Mouse (Mus musculus) c-Kit-positive CD71-negative TER-119-negative erythroid progenitor cells, embryonic 14.5 days (primary cell): ENCODE measurements around the gene Iah1.

ENCODE experiments used
- DNase-seq: peaks from one replicate; pipeline ENCODE4 v3.0.0-alpha.2; 2013; ENCODE audit warnings: low read depth

Gene Iah1

GRCm38 (mm10) chr12:21315923-21316868 lies at the start of gene Iah1:
Gene Iah1, plus strand, starts transcription at chr12:21316389.
- DNase-seq = peak; percentile 67

DNA sequence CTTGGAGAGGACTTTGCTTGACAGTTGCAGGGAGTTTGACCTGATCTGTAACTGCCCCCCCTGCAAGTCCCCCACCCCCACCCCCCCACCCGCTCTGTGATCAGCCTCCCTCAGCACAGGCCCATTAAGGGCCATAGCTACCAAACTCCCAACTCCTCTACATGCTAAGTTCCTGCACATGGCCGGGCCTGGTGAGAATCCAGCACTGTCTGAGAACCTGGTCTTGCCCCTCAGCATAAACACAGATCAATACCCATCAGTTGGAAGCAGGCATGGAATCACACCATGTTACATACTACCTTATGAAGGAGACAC lies 49.4 kb upstream of the Iah1 start:
- DNase-seq = no peak

GRCm38 (mm10) chr12:21268083-21268616 lies 48.0 kb upstream of the Iah1 start:
- DNase-seq = no peak

DNA sequence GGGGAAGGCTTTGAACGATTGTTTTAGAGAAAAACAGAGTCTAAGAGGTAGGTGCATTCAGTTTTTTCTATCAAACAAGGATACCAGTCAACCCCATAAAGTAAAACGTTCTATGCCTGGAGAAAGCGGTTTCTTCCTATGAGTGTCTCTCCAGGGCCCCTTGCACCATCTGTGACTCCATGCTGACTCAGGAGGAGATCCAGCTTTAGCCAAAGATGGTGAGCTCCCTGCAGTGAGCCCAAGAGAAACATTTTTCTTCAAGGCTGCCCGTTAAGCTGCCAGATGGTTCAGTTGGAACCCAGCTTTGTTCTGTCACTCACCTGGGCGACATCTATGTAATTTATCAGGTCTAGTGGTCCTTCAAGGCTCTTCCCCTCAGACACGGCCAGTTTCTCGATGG lies 41.7 kb upstream of the Iah1 start:
- no peak for DNase-seq

DNA sequence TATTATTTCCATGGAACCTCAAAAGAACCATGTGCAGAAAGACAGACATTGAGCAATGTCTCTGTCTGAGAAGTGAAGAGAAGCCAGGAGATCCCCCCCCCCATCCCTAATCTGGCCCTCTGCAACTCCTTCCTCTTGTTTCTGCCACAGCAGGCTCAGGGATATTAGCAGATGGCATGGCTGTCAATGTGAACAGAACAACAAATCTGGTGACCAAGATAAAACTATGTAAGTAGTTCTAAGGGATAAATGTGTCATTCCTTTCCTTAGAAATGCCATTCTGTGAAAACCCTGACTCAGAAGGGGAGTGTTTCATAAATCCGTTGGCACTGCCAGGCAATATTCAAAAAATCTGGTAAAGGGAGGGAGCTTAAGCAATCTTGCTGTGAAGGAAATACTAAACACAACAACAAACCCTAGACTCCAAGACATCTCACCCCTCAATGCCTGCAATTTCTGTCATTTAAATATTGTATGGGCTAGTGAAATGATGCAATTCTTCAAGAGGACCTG lies 38.8 kb upstream of the Iah1 start:
- no peak for DNase-seq

GRCm38 (mm10) chr12:21284761-21285441 lies 31.3 kb upstream of the Iah1 start, which contains the start of gene Cpsf3:
Gene Cpsf3, plus strand, starts transcription at chr12:21285391.
- DNase-seq = no peak

DNA sequence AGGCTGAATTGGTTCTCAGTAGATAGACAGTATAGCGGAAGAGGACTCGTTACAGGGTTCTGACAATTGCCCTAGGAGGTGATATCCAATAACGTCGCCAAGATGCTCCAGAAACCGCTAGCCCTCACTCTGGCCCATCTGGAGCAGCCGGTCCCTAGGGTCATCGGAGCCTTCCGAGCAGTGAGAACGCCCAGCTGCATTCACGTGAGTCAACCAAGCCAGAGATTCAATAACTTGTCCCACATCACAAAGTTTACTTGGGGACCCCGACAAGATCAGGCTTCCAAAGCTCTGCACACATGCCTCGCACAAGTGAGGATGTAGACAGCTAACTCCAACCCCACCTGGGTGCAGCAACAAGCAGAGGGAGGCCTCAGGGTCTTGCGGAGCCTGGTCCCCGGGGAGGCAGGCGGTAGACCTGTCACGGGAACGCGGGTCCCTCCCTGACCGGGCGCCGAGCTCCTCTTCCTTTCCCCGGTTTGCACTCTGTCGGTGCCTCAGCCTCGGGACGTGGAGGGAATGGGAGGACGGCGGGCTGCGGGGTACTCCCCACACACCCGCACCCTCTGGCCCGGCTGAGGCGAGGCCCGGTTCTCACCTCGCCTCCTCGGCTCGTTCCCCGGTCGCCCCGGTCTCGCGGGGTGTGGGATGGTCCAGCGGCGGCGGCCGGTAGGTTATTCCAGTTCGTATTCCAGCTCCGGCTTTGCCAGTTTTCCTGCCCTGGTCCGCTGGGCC lies 30.5 kb upstream of the Iah1 start:
- DNase-seq = peak; percentile 9

- DNase-seq = peak; percentile 98
Observed at GRCm38 (mm10) chr12:21286243-21286622, 30.0 kb upstream of the Iah1 start, which contains the start of gene Itgb1bp1. Gene Itgb1bp1, minus strand, starts transcription at chr12:21286284.

- peak; percentile 23 for DNase-seq
Observed at GRCm38 (mm10) chr12:21286712-21287650, 29.2 kb upstream of the Iah1 start.

DNA sequence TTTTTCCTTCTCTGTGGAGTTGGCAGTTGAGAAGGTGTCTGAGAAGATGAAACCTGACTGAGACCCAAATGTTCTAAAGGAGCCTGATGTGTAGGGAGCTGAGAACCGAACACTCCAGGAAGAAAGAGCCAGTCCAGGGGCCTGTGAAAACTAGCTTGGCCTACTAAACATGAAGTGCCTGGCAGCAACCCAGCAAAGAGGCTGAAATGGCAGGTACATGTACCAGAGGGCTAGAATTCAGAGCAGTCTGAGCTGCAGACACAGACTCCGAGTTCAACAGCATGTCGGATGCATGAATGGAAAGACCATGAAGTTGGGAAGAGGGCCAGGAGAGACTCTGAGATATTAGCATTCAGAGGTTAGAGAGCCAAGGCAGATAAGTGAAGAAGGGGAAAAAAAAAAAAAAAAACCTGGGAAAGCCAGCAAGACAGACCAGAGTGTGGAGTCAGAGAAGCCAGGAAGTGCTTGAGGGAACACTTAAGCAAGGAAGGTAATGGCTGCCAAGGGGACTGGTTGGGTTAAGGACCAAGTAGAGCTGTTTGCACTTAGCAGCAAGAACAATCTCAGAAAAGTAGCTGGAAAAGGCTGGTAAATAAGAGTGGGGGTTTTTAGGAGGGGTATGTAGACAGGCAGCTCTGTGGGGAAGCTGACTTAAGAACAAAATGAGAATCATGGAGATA lies 27.3 kb upstream of the Iah1 start:
- no peak for DNase-seq

GRCm38 (mm10) chr12:21289651-21290050 lies 26.5 kb upstream of the Iah1 start:
- no peak for DNase-seq

DNA sequence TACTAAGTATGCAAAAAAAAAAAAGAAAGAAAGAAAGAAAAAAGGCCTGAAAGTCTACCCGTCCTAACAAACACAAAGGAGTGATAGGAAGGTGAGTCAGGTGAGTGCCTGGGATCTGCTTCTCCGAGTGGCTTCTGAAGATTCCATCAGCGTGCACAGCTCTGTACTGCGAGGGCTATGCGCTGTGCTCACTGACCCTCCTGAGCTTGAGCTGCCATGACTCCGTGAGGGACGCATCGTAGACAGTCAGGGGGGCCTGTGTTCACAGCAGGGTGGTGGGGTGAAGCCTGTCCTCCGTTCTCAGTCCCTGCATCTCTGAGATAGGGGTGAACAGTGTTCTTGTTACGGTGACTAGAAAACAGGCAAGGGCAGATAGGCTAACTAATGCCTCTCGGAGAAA lies 17.3 kb upstream of the Iah1 start:
- DNase-seq = no peak

- DNase-seq = no peak
Observed at GRCm38 (mm10) chr12:21301324-21301723, 14.9 kb upstream of the Iah1 start.

DNA sequence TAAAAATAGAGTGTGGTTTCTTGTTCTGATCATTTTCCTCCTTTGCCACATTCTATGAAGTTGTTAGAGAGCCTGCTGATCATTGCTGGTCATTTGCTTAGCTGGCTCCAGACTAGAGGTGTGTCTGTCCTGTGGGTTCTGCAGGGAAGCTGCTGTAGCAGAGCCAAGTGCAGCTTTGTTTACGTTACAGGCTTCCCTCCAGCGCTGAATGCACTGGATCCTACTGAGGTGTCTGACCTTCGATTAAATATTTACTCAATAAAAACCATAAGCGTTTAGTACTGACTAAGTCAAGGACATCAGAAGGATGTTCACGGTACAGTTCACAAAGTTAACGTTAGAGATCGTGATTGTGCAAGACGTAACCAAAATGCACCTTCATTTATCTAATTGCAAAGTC lies 14.3 kb upstream of the Iah1 start:
- no peak for DNase-seq

DNA sequence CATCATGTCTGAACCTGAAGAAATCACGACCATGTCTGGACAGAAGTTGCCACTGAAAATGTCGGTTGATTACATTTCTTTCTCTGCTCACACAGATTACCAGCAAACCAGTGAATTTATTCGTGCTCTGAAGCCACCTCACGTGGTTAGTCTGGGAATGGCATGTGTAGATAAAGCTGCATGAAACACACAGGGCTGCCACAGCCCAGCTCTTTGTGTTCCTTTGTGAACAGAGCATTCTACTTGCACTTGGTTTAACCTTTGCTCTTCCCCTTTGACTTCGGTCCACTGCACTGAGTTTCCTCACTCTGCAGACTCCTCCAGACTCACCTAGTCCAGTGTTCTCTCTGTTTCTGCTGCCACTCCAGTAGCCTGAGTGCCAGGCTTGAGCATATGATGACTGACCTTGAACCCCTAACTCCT lies 13.8 kb upstream of the Iah1 start:
- no peak for DNase-seq

DNA sequence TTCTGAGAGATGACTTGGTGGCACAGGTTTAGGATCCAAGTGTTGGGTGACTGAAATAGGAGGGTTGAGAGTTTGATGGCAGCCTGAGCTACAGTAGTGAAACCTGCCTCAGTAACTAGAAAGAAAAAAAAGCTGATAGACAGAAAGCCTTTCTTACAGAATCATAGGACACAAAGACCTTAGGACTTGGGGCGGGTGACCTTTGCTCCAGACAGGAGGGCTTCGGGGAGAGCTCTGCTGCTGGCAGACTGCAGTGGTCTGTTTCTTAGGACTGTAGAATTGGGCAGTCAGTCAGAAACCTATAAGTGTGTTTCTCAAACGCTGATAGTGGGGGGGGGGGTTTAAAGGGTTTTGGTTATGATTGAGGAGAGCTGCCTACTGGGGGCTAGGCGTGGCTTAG lies 10.4 kb upstream of the Iah1 start:
- DNase-seq = no peak

DNA sequence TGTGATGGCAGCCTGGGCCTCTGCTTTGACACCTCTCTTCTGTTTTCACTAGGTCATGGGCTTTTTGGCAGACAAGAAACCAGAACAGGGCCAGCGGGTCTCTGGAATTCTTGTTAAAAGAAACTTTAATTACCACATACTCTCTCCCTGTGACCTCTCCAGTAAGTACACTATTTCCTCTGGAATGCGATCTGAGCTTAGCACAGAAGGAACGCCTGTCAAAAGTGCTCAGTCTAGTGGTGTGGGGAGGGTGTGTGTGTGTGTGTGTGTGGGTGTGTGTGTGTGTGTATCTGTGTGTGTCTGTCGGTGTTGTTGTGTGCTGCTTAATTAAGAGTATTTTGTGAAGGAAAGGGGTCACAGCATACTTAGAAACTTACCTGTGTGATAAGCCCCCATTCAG lies 9.5 kb upstream of the Iah1 start:
- no peak for DNase-seq

DNA sequence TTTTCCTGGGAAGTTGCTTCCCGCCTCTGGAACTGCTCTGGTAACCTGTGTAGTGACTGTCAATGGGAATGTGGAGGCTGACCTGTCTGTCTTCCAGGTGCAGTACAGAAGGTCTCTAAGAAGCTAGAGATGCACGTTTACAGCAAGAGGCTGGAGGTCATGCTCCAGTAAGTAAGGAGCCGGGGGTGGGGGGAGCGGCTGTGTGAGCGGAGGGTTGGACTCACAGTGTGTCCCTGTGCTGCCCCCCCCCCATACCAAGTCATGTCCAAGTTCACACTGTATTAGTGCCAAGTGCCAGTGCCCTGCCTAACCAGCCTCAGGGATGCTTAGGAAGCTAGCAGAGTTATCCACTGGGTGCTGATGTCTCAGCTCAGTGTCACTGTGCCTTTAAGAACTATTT lies 4.0 kb upstream of the Iah1 start:
- no peak for DNase-seq

GRCm38 (mm10) chr12:21316869-21317265 lies 678 bp downstream of the Iah1 start:
- DNase-seq = no peak

DNA sequence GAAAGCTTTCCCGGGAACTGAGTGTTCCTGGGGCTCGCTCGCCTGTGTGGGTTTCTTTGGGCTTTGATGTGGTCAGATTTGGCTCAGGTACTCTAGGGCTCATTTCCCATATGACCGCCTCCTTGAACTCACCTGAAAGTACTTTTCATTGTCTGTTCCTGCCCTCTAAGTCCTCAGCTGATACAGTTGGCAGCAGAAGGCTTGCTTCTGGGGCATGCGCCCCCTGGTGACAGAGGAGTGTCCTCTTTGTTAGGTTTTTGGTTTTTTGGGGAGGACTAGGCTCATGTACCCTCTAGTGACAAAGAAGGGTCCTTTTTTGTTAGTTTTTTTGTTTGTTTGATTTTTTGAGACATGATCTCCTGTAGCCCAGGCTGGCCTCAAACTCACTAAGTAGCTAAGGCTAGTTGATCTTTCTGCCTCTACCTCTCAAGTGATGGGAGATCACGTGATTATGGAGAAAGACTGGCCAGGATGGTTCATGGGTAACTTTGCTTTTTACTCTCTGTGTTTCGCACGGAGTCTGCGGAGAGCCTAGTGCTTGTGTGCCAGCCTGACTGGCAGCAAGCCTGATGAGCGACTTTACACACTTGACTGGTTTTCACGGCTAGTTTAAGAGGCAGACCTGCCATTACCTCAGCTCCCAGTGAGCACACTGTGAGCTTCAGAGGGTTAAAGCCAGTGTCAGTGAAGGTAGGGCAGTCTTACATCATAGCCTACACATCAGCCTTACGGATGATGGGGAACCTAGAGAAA lies 2.1 kb downstream of the Iah1 start:
- DNase-seq = peak; percentile 64
